Mouse (Mus musculus) C2C12 (cell line): ENCODE data around the gene Ston2. TPM values are rescaled to one million over a fixed set of nuclear protein-coding genes. Genes with fewer than 3 reads are reported as not detected.

ENCODE experiments used
- H3K27me3 ChIP-seq: one replicate; pipeline ENCODE4 v1.6.1; 2011; ENCODE audit not compliant: control insufficient read depth, insufficient read depth, insufficient read length
- H3K36me3 ChIP-seq: one replicate; pipeline ENCODE4 v1.6.1; 2011; ENCODE audit not compliant: control insufficient read depth, insufficient read depth
- H3K4me3 ChIP-seq: one replicate; pipeline ENCODE4 v1.5.1; 2011; ENCODE audit warnings: mild to moderate bottlenecking, control low read depth; ENCODE audit not compliant: poor library complexity, insufficient read depth, severe bottlenecking
- H3K79me2 ChIP-seq: one replicate; pipeline ENCODE4 v1.6.1; 2011; ENCODE audit not compliant: control insufficient read depth, insufficient read depth
- H3K79me3 ChIP-seq: one replicate; pipeline ENCODE4 v1.6.1; 2011; ENCODE audit warnings: low read depth, control low read depth
- H3ac ChIP-seq: one replicate; pipeline ENCODE3; 2011; ENCODE audit warnings: low read depth; ENCODE audit not compliant: control insufficient read depth, insufficient read length
- CEBPB ChIP-seq: IDR thresholded peaks from one replicate; pipeline ENCODE4 v1.6.1; 2011; ENCODE audit warnings: low read depth, mild to moderate bottlenecking, control low read depth, moderate library complexity
- CTCF ChIP-seq: IDR thresholded peaks from one replicate; pipeline ENCODE4 v1.5.1; 2011; ENCODE audit not compliant: control insufficient read depth, insufficient read depth, insufficient read length
- FOSL1 ChIP-seq: IDR thresholded peaks from one replicate; pipeline ENCODE4 v1.8.0; 2011; ENCODE audit warnings: mild to moderate bottlenecking, low read length; ENCODE audit not compliant: poor library complexity, insufficient read depth, severe bottlenecking
- MAX ChIP-seq: IDR thresholded peaks from one replicate; pipeline ENCODE4 v1.6.1; 2011; ENCODE audit warnings: mild to moderate bottlenecking, control low read depth
- MYOD1 ChIP-seq: IDR thresholded peaks from one replicate; pipeline ENCODE4 v1.6.1; 2011; ENCODE audit warnings: low read depth; ENCODE audit not compliant: control insufficient read depth, insufficient read length
- MYOG ChIP-seq: IDR thresholded peaks from one replicate; pipeline ENCODE4 v1.6.1; 2011; ENCODE audit not compliant: control insufficient read depth, insufficient read length; ENCODE audit errors: extremely low read depth
- USF1 ChIP-seq: IDR thresholded peaks from one replicate; pipeline ENCODE4 v1.6.1; 2011; ENCODE audit warnings: low read depth, mild to moderate bottlenecking, control low read depth, moderate library complexity
- polyA plus RNA-seq: library from polyadenylated mRNA; unstranded; fragments of >200 nt; fragmentation: generic; extraction: Trizol; gene quantifications from one replicate; pipeline ENCODE4 v1.2.1, GENCODE M21; 2012; ENCODE audit warnings: missing spikeins

Gene Ston2
- polyA plus RNA-seq, 1 experiment, result 11.6 TPM

- Histone ChIP-seq H3K27me3 (no peaks in the 10 kb centered on the region), H3K36me3 (no peaks in the 10 kb centered on the region), H3K79me2 (peaks cover 8% of the 10 kb centered on the region), H3K4me3 (no peak overlapping the region), H3ac (no peak overlapping the region), H3K79me3 (no peaks in the 10 kb centered on the region)
- TF ChIP-seq USF1 (no peak), FOSL1 (peak; percentile 19)
Measured at GRCm38 (mm10) chr12:91774811-91775284, 13.3 kb downstream of the Ston2 start.

- H3K36me3 ChIP-seq, result no peaks in the 10 kb centered on the region
- H3K79me2 ChIP-seq, result no peaks in the 10 kb centered on the region
- H3ac ChIP-seq, result no peak overlapping the region
- no peak for TF ChIP-seq USF1
- no peak for TF ChIP-seq MYOD1
- TF ChIP-seq CTCF, result no peak
- TF ChIP-seq MAX, result no peak
- TF ChIP-seq CEBPB, result no peak
- no peak for TF ChIP-seq FOSL1
- TF ChIP-seq MYOG, result no peak
- H3K27me3 ChIP-seq, result no peaks in the 10 kb centered on the region
- no peaks in the 10 kb centered on the region for H3K79me3 ChIP-seq
- no peak overlapping the region for H3K4me3 ChIP-seq
Measured at GRCm38 (mm10) chr12:91768871-91769270, 19.3 kb downstream of the Ston2 start.

DNA sequence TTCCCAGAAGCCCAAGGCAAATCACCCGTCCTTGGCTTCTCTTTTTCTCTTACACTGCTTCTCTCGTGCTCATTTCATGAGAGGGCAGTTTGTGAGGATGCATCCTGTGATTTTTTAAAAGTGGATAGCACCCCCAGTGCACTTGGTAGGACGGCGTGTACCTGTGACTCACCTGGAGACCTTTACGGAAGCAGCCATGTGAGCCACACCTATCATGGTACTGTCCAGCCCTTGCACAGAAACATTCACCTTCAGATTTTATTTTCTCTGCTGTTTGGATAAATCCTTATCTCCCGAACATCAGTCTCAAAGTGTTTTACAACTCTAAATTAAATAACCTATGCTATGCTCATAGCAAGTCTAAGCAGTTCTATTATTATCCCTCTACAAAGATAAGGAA is 20.0 kb downstream of the Ston2 start:
- H3K79me2 ChIP-seq, result no peaks in the 10 kb centered on the region
- no peaks in the 10 kb centered on the region for H3K36me3 ChIP-seq
- H3K79me3 ChIP-seq, result no peaks in the 10 kb centered on the region
- H3ac ChIP-seq, result no peak overlapping the region
- no peaks in the 10 kb centered on the region for H3K27me3 ChIP-seq
- TF ChIP-seq MYOD1, result no peak
- TF ChIP-seq CTCF, result no peak
- TF ChIP-seq CEBPB, result no peak
- no peak for TF ChIP-seq FOSL1
- no peak for TF ChIP-seq USF1
- no peak for TF ChIP-seq MYOG
- no peak for TF ChIP-seq MAX
- no peak overlapping the region for H3K4me3 ChIP-seq

GRCm38 (mm10) chr12:91766338-91767107 is 21.7 kb downstream of the Ston2 start:
- H3K4me3 ChIP-seq, result no peak overlapping the region
- H3K27me3 ChIP-seq, result no peaks in the 10 kb centered on the region
- no peaks in the 10 kb centered on the region for H3K79me2 ChIP-seq
- no peaks in the 10 kb centered on the region for H3K36me3 ChIP-seq
- H3ac ChIP-seq, result no peak overlapping the region
- TF ChIP-seq USF1 (no peak), FOSL1 (no peak), MYOG (no peak), CEBPB (no peak), MAX (no peak), MYOD1 (no peak), CTCF (no peak)
- no peaks in the 10 kb centered on the region for H3K79me3 ChIP-seq

DNA sequence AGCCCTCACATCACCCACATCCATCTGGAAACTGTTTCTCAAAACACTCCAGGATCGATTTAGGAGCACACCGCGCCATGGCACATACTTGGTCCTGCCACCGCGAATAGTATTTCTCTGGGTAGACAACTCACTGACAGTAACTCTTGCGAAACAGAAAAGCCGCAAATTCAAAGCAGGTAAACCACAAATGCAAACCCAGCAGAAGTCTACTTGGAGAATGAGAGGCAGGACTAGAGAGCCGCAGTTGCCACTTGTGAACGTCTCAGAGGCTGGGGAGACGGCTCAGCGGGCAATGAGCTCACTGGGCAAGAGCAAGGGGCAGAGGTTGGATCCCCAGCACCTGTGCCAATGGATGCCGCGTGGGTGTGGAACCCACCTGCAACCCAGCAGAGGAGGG is 22.7 kb downstream of the Ston2 start:
- no peak overlapping the region for H3ac ChIP-seq
- TF ChIP-seq CEBPB, result peak; percentile 86
- no peak for TF ChIP-seq USF1
- no peak for TF ChIP-seq MYOG
- no peaks in the 10 kb centered on the region for H3K36me3 ChIP-seq
- H3K79me3 ChIP-seq, result no peaks in the 10 kb centered on the region
- no peak overlapping the region for H3K4me3 ChIP-seq
- no peaks in the 10 kb centered on the region for H3K27me3 ChIP-seq
- H3K79me2 ChIP-seq, result no peaks in the 10 kb centered on the region

GRCm38 (mm10) chr12:91765054-91765453 is 23.1 kb downstream of the Ston2 start:
- no peak overlapping the region for H3ac ChIP-seq
- H3K4me3 ChIP-seq, result no peak overlapping the region
- no peaks in the 10 kb centered on the region for H3K27me3 ChIP-seq
- H3K36me3 ChIP-seq, result no peaks in the 10 kb centered on the region
- TF ChIP-seq CEBPB (no peak), MYOG (no peak), MYOD1 (no peak), CTCF (no peak), FOSL1 (no peak), USF1 (no peak), MAX (no peak)
- H3K79me2 ChIP-seq, result no peaks in the 10 kb centered on the region
- H3K79me3 ChIP-seq, result no peaks in the 10 kb centered on the region
